Mouse (Mus musculus) G1E (cell line): ENCODE results near the gene Sphk1.

Experiments used
- CTCF ChIP-seq: IDR thresholded peaks from 2 replicates; pipeline ENCODE4 v1.5.1; 2012; ENCODE audit warnings: low read depth, low read length, inconsistent platforms, mixed read lengths
- GATA1 ChIP-seq: IDR thresholded peaks from 2 replicates; pipeline ENCODE4 v1.6.1; 2012; ENCODE audit warnings: borderline replicate concordance, low read length, inconsistent platforms, mixed read lengths
- GATA2 ChIP-seq: IDR thresholded peaks from 2 replicates; pipeline ENCODE4 v1.6.1; 2012; ENCODE audit warnings: low read depth, low read length, inconsistent platforms, borderline replicate concordance

- no peak for TF ChIP-seq CTCF
- TF ChIP-seq GATA1: no peak
- no peak for TF ChIP-seq GATA2
These were observed 49.4 kb downstream of the Sphk1 start for GRCm38 (mm10) chr11:116580031-116580652.
